Comparison of ENCODE assay signal across 9 mouse cellular contexts in genomic region chr17:37250544-37250943, GRCm38 (mm10). TPM values are rescaled to one million over a fixed set of nuclear protein-coding genes. Genes with fewer than 3 reads are reported as not detected.
DNase-seq lines count a peak whose midpoint lies in the region; ATAC-seq and TF ChIP-seq lines count a peak whose summit lies in the region.
"Had no signal": no experiment of that assay in that cellular context is flagged by ENCODE, and none has a peak within 500 bp of the region (broad histone marks: within the 10 kb centered on the region; RNA-seq: fewer than 3 reads in every experiment).

No protein-coding gene starts in this region.

- peak; percentile 28; the same call in 1 of the 2 replicates for TF ChIP-seq CTCF in cerebellum, adult 2 months (IDR thresholded peaks at IDR 0.05; ENCODE audit: borderline replicate concordance, insufficient read depth, low read depth, low read length)
- peak; percentile 46; the same call in 1 of the 2 replicates for TF ChIP-seq CTCF in lung, adult 2 months (IDR thresholded peaks at IDR 0.05; ENCODE audit: insufficient read depth, low read length)

- H3K4me3 ChIP-seq in cerebellum, adult 2 months (replicated peaks; ENCODE audit: insufficient read depth, low read depth, low read length) = no peak overlapping the region
- no peak overlapping the region for H3K4me3 ChIP-seq in lung, adult 2 months (replicated peaks; ENCODE audit: extremely low read depth, low read depth, low read length)
- H3K4me3 ChIP-seq: limb, embryonic 12.5 days had no signal

- no peak for DNase-seq in cerebellum, adult 2 months
- DNase-seq in cerebellum, adult 9-10 months = no peak
- DNase-seq in lung, adult 2 months = no peak
- DNase-seq in lung, postnatal 10 days = no peak
- no peak for DNase-seq in heart, postnatal 14 days
- no peak for DNase-seq in right cerebral cortex, postnatal 10 days (ENCODE audit: low spot score in 2 of 2)

- H3K27ac ChIP-seq in cerebellum, adult 2 months (ENCODE audit: insufficient read depth, low read length) = no peak overlapping the region
- H3K27ac ChIP-seq: limb, embryonic 12.5 days had no signal

- H3K4me1 ChIP-seq in cerebellum, adult 2 months (ENCODE audit: control insufficient read depth, insufficient read depth, low read length) = no peaks in the 10 kb centered on the region
- no peaks in the 10 kb centered on the region for H3K4me1 ChIP-seq in lung, adult 2 months (ENCODE audit: control insufficient read depth, insufficient read depth, low read length)
- H3K4me1 ChIP-seq: limb, embryonic 12.5 days had no signal

- TF ChIP-seq POLR2A in cerebellum, adult 2 months (IDR thresholded peaks at IDR 0.05; ENCODE audit: borderline replicate concordance, insufficient read depth, low read length) = no peak
- no peak for TF ChIP-seq POLR2A in lung, adult 2 months (IDR thresholded peaks at IDR 0.05; ENCODE audit: borderline replicate concordance, extremely low read depth, low read depth, low read length)

- intact Hi-C loops in heart, postnatal 14 days (cut with DNase I) = no loop called here

- WGBS in cerebellum, adult 2 months = 14% methylated on average over 1 of the region's 1 CpGs
- WGBS in lung, adult 2 months = 19% methylated on average over 1 of the region's 1 CpGs

- peak; percentile 87 for ATAC-seq in common myeloid progenitor, adult 5-6 weeks (replicated peaks; ENCODE audit: low read depth, poor library complexity, severe bottlenecking)
- peak; percentile 82 for ATAC-seq in megakaryocyte-erythroid progenitor cell, adult 5-6 weeks (replicated peaks; ENCODE audit: low FRiP score, low TSS enrichment, poor library complexity, severe bottlenecking)

- H3K27me3 ChIP-seq in cerebellum, adult 2 months (ENCODE audit: control insufficient read depth, insufficient read depth, low read length) = no peaks in the 10 kb centered on the region
- H3K27me3 ChIP-seq: limb, embryonic 12.5 days had no signal

RNA-seq across cellular contexts. Expression of gene Olfr98, which starts 13.0 kb away (rescaled TPM):
- polyA plus RNA-seq in cerebellum, adult 2 months (2012; rRNA removed) = not detected in 2 replicates
- not detected in 2 replicates for polyA plus RNA-seq in lung, adult 2 months (2012; rRNA removed)
- total RNA-seq in common myeloid progenitor, adult 5-6 weeks (2017) = not detected in 2 replicates
- total RNA-seq in megakaryocyte-erythroid progenitor cell, adult 5-6 weeks (2014; fragmentation: Nextera tagmentation) = not detected in 2 replicates
- not detected in 2 replicates for total RNA-seq in megakaryocyte-erythroid progenitor cell, adult 5-6 weeks (2017)
- total RNA-seq in heart, postnatal 14 days (2021) = not detected
- polyA plus RNA-seq: limb, embryonic 12.5 days had no signal

RNA-seq across cellular contexts. Expression of gene Olfr97, which starts 13.4 kb away (rescaled TPM):
- polyA plus RNA-seq in cerebellum, adult 2 months (2012; rRNA removed) = not detected in 2 replicates
- polyA plus RNA-seq in lung, adult 2 months (2012; rRNA removed) = not detected in 2 replicates
- total RNA-seq in common myeloid progenitor, adult 5-6 weeks (2017) = not detected in 2 replicates
- not detected in 2 replicates for total RNA-seq in megakaryocyte-erythroid progenitor cell, adult 5-6 weeks (2014; fragmentation: Nextera tagmentation)
- not detected in 2 replicates for total RNA-seq in megakaryocyte-erythroid progenitor cell, adult 5-6 weeks (2017)
- not detected for total RNA-seq in heart, postnatal 14 days (2021)
- polyA plus RNA-seq: limb, embryonic 12.5 days had no signal

RNA-seq across cellular contexts. Expression of gene H2-M3, which starts 19.5 kb away (rescaled TPM):
- 2.9 and 3.0 TPM in 2 replicates for polyA plus RNA-seq in cerebellum, adult 2 months (2012; rRNA removed)
- polyA plus RNA-seq in lung, adult 2 months (2012; rRNA removed) = 14.5 and 14.6 TPM in 2 replicates
- 20.5 and 23.4 TPM in 2 replicates for total RNA-seq in common myeloid progenitor, adult 5-6 weeks (2017)
- total RNA-seq in megakaryocyte-erythroid progenitor cell, adult 5-6 weeks (2014; fragmentation: Nextera tagmentation) = 5.7 and 6.3 TPM in 2 replicates
- 3.8 and 9.0 TPM in 2 replicates for total RNA-seq in megakaryocyte-erythroid progenitor cell, adult 5-6 weeks (2017)
- total RNA-seq in heart, postnatal 14 days (2021) = 1 to 10 TPM; 2.3 to 2.4 TPM

RNA-seq across cellular contexts. Expression of gene Olfr96, which starts 30.6 kb away (rescaled TPM):
- polyA plus RNA-seq in cerebellum, adult 2 months (2012; rRNA removed) = not detected in 2 replicates
- polyA plus RNA-seq in lung, adult 2 months (2012; rRNA removed) = not detected in 2 replicates
- total RNA-seq in common myeloid progenitor, adult 5-6 weeks (2017) = not detected in 2 replicates
- not detected in 2 replicates for total RNA-seq in megakaryocyte-erythroid progenitor cell, adult 5-6 weeks (2014; fragmentation: Nextera tagmentation)
- total RNA-seq in megakaryocyte-erythroid progenitor cell, adult 5-6 weeks (2017) = not detected in 2 replicates
- not detected for total RNA-seq in heart, postnatal 14 days (2021)
- polyA plus RNA-seq: limb, embryonic 12.5 days had no signal

RNA-seq across cellular contexts. Expression of gene Olfr99, which starts 32.7 kb away (rescaled TPM):
- polyA plus RNA-seq in cerebellum, adult 2 months (2012; rRNA removed) = not detected in 2 replicates
- not detected in 2 replicates for polyA plus RNA-seq in lung, adult 2 months (2012; rRNA removed)
- total RNA-seq in common myeloid progenitor, adult 5-6 weeks (2017) = 1.8 TPM in 1 of 2 replicates, not detected in the other
- total RNA-seq in megakaryocyte-erythroid progenitor cell, adult 5-6 weeks (2014; fragmentation: Nextera tagmentation) = not detected in 2 replicates
- total RNA-seq in megakaryocyte-erythroid progenitor cell, adult 5-6 weeks (2017) = not detected in 2 replicates
- total RNA-seq in heart, postnatal 14 days (2021) = not detected
- polyA plus RNA-seq: limb, embryonic 12.5 days had no signal
